Mouse (Mus musculus) layer of hippocampus, adult 2 months (tissue): Measurements from ENCODE around the gene Exd2. TPM values are rescaled to one million over a fixed set of nuclear protein-coding genes. Genes with fewer than 3 reads are reported as not detected.
A peak's percentile ranks its signal among the peaks of the same experiment; 100 is the strongest.

ENCODE experiments used
- DNase-seq, 2 experiments: peaks; one replicate each; pipeline ENCODE4 v3.0.0; 2022; ENCODE audit warnings: low spot score in 2 of 2
- H3K27ac ChIP-seq: fragments of 200-600 bp; 2 replicates; pipeline ENCODE4 v1.8.1; 2022
- H3K4me3 ChIP-seq: fragments of 200-600 bp; 2 replicates; pipeline ENCODE4 v1.8.1; 2022; ENCODE audit warnings: mild to moderate bottlenecking
- CTCF ChIP-seq: fragments of 200-600 bp; conservative IDR thresholded peaks from 2 replicates; pipeline ENCODE4 v1.8.1; 2022; ENCODE audit warnings: antibody characterized with exemption, mild to moderate bottlenecking, moderate library complexity
- total RNA-seq, 2 experiments: library from RNA; stranded (reverse); gene quantifications; 2 replicates each; pipeline ENCODE4 v1.2.3; 2021

The Exd2 gene
- total RNA-seq, 2 experiments from 2014 or later: 105 to 122 TPM

DNA sequence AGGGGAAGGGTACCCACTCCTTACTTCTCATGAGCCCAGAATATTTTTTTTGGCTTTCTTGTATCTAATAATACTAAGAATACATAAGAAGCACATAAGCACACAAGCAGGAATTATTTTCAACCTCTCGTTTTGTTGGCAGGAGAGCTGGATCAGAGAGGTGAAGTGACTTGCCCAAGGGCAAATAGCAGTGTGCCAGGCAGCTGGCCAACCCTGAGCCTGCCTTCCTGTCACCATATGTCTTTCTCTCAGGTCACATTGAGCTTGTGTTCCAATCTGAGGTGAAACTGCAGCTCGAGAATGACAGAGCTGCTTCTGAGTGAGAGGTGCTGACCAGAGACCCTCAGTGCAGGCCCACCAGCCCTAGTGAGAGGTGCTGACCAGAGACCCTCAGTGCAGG, 71.0 kb downstream of the Exd2 start:
- Histone ChIP-seq H3K27ac (peak overlapping the region; percentile 78), H3K4me3 (no peak overlapping the region)
- TF ChIP-seq CTCF: no peak
- DNase-seq: no peak

DNA sequence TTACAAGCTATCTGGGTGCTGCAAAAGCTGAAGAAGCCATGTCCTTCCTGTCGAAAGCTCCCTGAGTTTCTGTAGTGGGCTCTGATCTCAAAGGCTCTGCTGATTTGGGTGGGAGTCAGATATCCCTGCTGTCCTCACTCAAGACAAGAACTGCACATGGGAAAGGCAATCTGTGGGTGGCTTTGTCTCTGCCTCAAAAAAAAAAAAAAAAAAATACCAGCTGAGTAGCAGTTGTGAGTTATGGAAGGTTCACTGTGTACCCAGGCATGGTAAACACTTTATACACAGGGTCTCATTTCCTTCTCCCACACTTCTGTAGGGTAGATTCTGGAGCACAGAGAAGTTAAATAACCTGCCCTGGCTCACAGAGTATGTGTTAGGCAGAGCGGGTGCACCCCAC, 74.4 kb downstream of the Exd2 start:
- DNase-seq: no peak
- Histone ChIP-seq H3K4me3 (no peak overlapping the region), H3K27ac (peak overlapping the region; percentile 88)
- no peak for TF ChIP-seq CTCF

DNA sequence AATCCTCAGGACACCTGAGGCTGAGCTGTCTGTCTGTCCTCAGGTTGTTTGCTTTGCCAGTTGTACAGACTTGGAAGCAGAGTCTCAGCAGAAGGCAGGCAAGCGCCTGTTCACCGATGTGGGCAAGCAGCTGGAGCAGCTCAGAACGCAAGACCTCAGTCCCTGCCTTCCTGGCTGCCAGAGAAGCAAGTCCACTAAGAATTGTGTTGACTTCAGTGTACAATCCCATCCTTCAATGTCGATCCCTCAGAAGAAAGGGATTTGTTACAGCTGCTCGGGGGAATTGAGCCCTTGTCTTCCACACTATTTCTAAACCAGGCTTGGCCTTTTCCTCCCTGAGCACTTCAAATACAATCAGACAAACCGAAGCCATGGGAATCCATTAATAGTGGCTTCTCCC, 75.4 kb downstream of the Exd2 start:
- Histone ChIP-seq H3K27ac (peak overlapping the region; percentile 88), H3K4me3 (no peak overlapping the region)
- DNase-seq: no peak
- TF ChIP-seq CTCF: no peak

DNA sequence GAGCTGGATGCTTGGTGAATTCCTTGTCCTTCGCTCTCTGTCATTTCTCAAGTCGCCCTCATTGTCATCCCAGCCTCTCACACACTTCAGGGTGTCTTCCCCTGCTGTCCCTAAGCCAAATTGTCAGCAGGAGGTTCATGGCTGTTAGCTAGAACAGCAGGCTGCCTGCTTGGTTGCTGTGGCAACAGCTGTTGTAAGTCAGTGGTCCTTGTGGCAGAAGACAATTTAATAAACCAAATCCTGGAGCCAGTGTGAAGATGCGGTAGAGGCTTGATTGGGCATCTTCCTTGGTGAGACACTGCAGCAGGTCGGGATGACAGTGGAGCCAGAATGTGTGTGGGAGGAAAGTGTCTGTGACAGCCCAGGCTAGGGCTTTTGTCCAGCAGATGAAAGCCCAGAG, 82.4 kb downstream of the Exd2 start:
- no peak overlapping the region for H3K4me3 ChIP-seq
- H3K27ac ChIP-seq: peak overlapping the region; percentile 70; the same call in 1 of the 2 replicates
- no peak for TF ChIP-seq CTCF
- no peak for DNase-seq

DNA sequence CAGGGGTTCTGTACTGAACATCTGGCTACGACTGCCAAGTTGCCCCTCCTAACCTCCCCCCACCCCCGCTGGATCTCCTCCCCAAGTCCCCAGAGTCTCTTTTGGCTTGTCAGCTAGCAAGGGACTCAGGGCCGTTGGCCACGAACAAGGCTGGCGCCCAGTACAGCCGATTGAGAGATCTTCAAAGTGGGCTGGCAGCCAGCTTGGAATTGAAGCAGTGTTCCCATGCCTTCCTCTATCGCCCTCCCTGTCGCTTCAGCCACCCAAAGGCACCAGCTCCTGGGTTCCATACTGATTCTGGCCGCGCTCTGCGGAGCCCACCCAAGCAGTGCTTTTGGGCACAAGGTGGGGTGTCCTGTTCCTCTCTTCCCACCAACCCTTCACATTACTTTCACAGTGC, 86.8 kb downstream of the Exd2 start:
- DNase-seq: no peak
- H3K27ac ChIP-seq: peak overlapping the region; percentile 43; the same call in 1 of the 2 replicates
- TF ChIP-seq CTCF: no peak
- no peak overlapping the region for H3K4me3 ChIP-seq

Other genes with a start within 250 kb of the Exd2 start
- gene Actn1, start 202.7 kb upstream of the Exd2 start, total RNA-seq: 100 to 1,000 TPM in 1 of 2 experiments, 10 to 100 TPM in 1; 91.0 to 103 TPM
- 10 to 100 TPM; 74.7 to 75.4 TPM for gene Dcaf5, start 26.5 kb upstream of the Exd2 start, total RNA-seq
- 100 to 1,000 TPM; 166 to 181 TPM for gene Galnt16, start 55.2 kb downstream of the Exd2 start, total RNA-seq
- 10 to 100 TPM; 37.8 to 37.9 TPM for gene Slc39a9, start 180.8 kb downstream of the Exd2 start, total RNA-seq
- gene Erh, start 181.2 kb downstream of the Exd2 start, total RNA-seq: 10 to 100 TPM; 34.4 to 44.6 TPM
- gene Plekhd1, start 229.5 kb downstream of the Exd2 start, total RNA-seq: 1 to 10 TPM; 5.6 to 6.5 TPM